Mouse (Mus musculus): Measurements from ENCODE around the gene Cbx6. TPM values are rescaled to one million over a fixed set of nuclear protein-coding genes. Genes with fewer than 3 reads are reported as not detected.

Cbx6 gene
- polyA plus RNA-seq (2015; fragmentation: Nextera tagmentation; extraction: Ambion mirVana), result 12.5 and 18.4 TPM in 2 replicates

GRCm38 (mm10) chr15:79834130-79834880 lies at the start of gene Cbx6, which contains the start of gene Npcd:
Gene Cbx6, minus strand, starts transcription at chr15:79834688.
Gene Npcd, minus strand, starts transcription at chr15:79834237.

DNA sequence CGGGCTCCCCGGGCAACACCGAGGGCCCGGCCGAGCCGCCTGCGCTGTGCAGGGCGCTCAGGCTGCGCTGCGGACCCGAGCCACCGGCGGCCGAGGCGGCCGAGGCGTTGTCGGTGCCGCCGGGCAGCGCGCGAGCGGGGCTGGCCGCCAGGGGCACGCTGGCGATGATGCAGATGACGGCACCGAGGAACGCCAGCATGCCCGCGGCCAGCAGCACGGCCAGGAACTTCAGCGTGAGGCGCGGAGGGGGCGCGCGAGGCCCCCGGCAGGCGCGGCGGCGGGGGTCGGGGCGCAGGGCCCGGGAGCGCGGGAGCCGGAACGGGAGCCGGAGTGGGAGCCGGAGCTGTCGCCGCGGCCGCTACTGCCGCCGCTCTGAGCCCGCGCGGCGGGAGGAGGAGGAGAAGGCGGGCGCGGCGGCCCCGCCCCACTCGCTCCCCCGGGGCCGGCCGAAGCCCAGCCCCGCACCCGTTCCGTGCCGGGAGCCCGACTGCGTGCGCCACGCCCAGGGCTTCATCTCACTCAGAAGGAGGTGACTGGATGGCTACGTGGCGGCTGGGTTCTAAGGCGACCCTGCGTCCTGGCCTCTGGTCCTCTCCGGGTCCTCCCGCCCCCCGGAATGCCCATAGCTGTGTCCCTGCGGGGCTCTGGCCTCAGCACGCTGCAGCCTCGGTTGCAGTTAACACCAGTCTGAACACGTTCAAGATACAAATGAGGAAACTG lies 30.0 kb downstream of the Cbx6 start, which contains the start of gene Nptxr:
Nptxr (minus strand) TSS at position 415 of the 720 bp plus-strand sequence.

GRCm38 (mm10) chr15:79777749-79778148 lies 56.7 kb downstream of the Cbx6 start, which contains the start of gene Dnal4:
Gene Dnal4, minus strand, starts transcription at chr15:79777849.

Other genes with a start within 250 kb of the Cbx6 start
- 0.85 and 0.94 TPM in 2 replicates for gene Dmc1, start 229.6 kb downstream of the Cbx6 start, polyA plus RNA-seq (2015; fragmentation: Nextera tagmentation; extraction: Ambion mirVana)
- gene Fam227a, start 175.7 kb downstream of the Cbx6 start, polyA plus RNA-seq (2015; fragmentation: Nextera tagmentation; extraction: Ambion mirVana), result 0.38 and 0.52 TPM in 2 replicates
- gene Cby1, start 175.5 kb downstream of the Cbx6 start, polyA plus RNA-seq (2015; fragmentation: Nextera tagmentation; extraction: Ambion mirVana), result 21.8 and 23.0 TPM in 2 replicates
- gene Tomm22, start 163.8 kb downstream of the Cbx6 start, polyA plus RNA-seq (2015; fragmentation: Nextera tagmentation; extraction: Ambion mirVana), result 170 and 178 TPM in 2 replicates
- gene Josd1, start 146.8 kb downstream of the Cbx6 start, polyA plus RNA-seq (2015; fragmentation: Nextera tagmentation; extraction: Ambion mirVana), result 17.5 and 19.6 TPM in 2 replicates
- gene Gtpbp1, start 143.8 kb downstream of the Cbx6 start, polyA plus RNA-seq (2015; fragmentation: Nextera tagmentation; extraction: Ambion mirVana), result 38.9 and 40.0 TPM in 2 replicates
- 7.1 and 7.6 TPM in 2 replicates for gene Sun2, start 92.2 kb downstream of the Cbx6 start, polyA plus RNA-seq (2015; fragmentation: Nextera tagmentation; extraction: Ambion mirVana)
- gene Dnal4, start 56.8 kb downstream of the Cbx6 start, polyA plus RNA-seq (2015; fragmentation: Nextera tagmentation; extraction: Ambion mirVana), result 13.8 and 18.1 TPM in 2 replicates
- gene Nptxr, start 29.9 kb downstream of the Cbx6 start, polyA plus RNA-seq (2015; fragmentation: Nextera tagmentation; extraction: Ambion mirVana), result 1.2 and 1.8 TPM in 2 replicates
- not detected in 2 replicates for gene Npcd, start 451 bp downstream of the Cbx6 start, polyA plus RNA-seq (2015; fragmentation: Nextera tagmentation; extraction: Ambion mirVana)
- 114 TPM in 2 replicates for gene Apobec3, start 57.0 kb upstream of the Cbx6 start, polyA plus RNA-seq (2015; fragmentation: Nextera tagmentation; extraction: Ambion mirVana)
- 3.6 and 4.0 TPM in 2 replicates for gene Cbx7, start 136.4 kb upstream of the Cbx6 start, polyA plus RNA-seq (2015; fragmentation: Nextera tagmentation; extraction: Ambion mirVana)
- gene Pdgfb, start 180.3 kb upstream of the Cbx6 start, polyA plus RNA-seq (2015; fragmentation: Nextera tagmentation; extraction: Ambion mirVana), result 1.6 and 1.9 TPM in 2 replicates

All from spleen, postnatal 0 days (tissue).